Mouse (Mus musculus) ES-E14 (cell line): ENCODE data around the gene Asah2.

Source experiments
- CHD2 ChIP-seq: IDR thresholded peaks from 2 replicates; pipeline ENCODE4 v1.6.1; 2014; ENCODE audit warnings: mild to moderate bottlenecking, low read depth, low read length, inconsistent platforms
- ZC3H11A ChIP-seq: IDR thresholded peaks from 2 replicates; pipeline ENCODE4 v1.6.1; 2012; ENCODE audit warnings: low read depth, mild to moderate bottlenecking, inconsistent platforms, low read length, borderline replicate concordance
- ZNF384 ChIP-seq: IDR thresholded peaks from 2 replicates; pipeline ENCODE4 v1.6.1; 2012; ENCODE audit warnings: low read depth, low read length, inconsistent platforms

DNA sequence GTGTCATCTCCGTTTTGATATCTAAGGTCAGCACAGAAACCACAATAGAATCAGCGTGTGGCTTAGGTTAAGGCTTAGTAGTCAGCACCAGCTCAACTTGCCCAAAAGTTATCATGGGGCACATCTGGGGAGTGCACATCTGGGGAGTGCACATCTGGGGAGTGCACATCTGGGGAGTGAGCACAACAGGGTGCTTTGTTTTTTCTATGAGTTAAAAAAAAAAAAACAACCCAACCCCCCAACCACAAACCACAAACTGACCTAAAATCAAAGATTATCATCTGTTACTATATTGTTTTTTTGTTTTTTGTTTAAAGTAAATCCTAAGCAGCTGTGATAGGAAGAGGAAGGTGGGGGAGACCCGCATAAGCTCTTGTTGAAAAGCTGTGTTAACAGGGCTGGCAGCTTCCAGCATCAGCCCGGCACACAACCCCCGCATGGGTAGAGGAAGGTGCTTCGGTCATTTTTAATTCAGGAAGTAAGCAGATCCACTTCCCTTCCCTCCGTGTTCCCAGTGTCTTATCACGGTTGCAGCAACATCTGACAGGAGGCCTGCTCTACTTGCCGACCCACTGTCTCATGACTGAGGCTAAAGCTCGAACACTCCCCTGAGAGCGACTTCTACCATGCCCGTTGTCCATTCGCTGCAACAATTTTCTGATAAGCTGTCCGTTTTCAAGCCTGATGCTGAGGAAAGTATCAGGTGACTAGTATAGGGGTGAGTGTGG is 30.5 kb upstream of the Asah2 start:
- no peak for TF ChIP-seq ZNF384
- no peak for TF ChIP-seq ZC3H11A
- no peak for TF ChIP-seq CHD2
